8 mouse cellular contexts compared by ENCODE assay signal in genomic region chr4:128804426-128805149, GRCm38 (mm10). TPM values are rescaled to one million over a fixed set of nuclear protein-coding genes. Genes with fewer than 3 reads are reported as not detected.
DNase-seq lines count a peak whose midpoint lies in the region; ATAC-seq lines count a peak whose summit lies in the region.

No protein-coding gene starts in this region.

- H3K27ac ChIP-seq in heart, embryonic 11.5 days (ENCODE audit: low read depth, low read length): peak overlapping the region; percentile 96
- H3K27ac ChIP-seq in heart, embryonic 13.5 days (replicated peaks): peak overlapping the region; percentile 96
- peak overlapping the region; percentile 65 for H3K27ac ChIP-seq in liver, embryonic 12.5 days
- H3K27ac ChIP-seq in neural tube, embryonic 13.5 days (replicated peaks): peak overlapping the region; percentile 98

- H3K9ac ChIP-seq in heart, embryonic 11.5 days (ENCODE audit: low read depth, low read length): peak overlapping the region; percentile 95
- peak overlapping the region; percentile 100 for H3K9ac ChIP-seq in heart, embryonic 13.5 days
- peak overlapping the region; percentile 94 for H3K9ac ChIP-seq in liver, embryonic 12.5 days
- H3K9ac ChIP-seq in neural tube, embryonic 13.5 days: peak overlapping the region; percentile 99

- H3K36me3 ChIP-seq in heart, embryonic 11.5 days (ENCODE audit: control insufficient read depth, insufficient read depth, low read length): no peaks in the 10 kb centered on the region
- H3K36me3 ChIP-seq in heart, embryonic 13.5 days: no peaks in the 10 kb centered on the region
- no peaks in the 10 kb centered on the region for H3K36me3 ChIP-seq in liver, embryonic 12.5 days
- no peaks in the 10 kb centered on the region for H3K36me3 ChIP-seq in neural tube, embryonic 13.5 days

- H3K4me2 ChIP-seq in heart, embryonic 11.5 days: peak overlapping the region; percentile 92
- H3K4me2 ChIP-seq in heart, embryonic 13.5 days: peak overlapping the region; percentile 93
- peak overlapping the region; percentile 97 for H3K4me2 ChIP-seq in liver, embryonic 12.5 days
- peak overlapping the region; percentile 99 for H3K4me2 ChIP-seq in neural tube, embryonic 13.5 days

- WGBS in heart, embryonic 11.5 days (ENCODE audit: insufficient replicate concordance): under 1% methylated on average over 6 of the region's 6 CpGs
- WGBS in heart, embryonic 13.5 days: 6% methylated on average over 6 of the region's 6 CpGs
- WGBS in liver, embryonic 12.5 days (ENCODE audit: insufficient replicate concordance): 13% methylated on average over 6 of the region's 6 CpGs
- 3% methylated on average over 6 of the region's 6 CpGs for WGBS in neural tube, embryonic 13.5 days

- no peak for ATAC-seq in heart, embryonic 11.5 days (replicated peaks; ENCODE audit: insufficient number of reproducible peaks, low FRiP score, low TSS enrichment)
- no peak for ATAC-seq in heart, embryonic 13.5 days (ENCODE audit: extremely low read depth, insufficient number of reproducible peaks, low FRiP score, low TSS enrichment)
- ATAC-seq in liver, embryonic 12.5 days: no peak
- ATAC-seq in neural tube, embryonic 13.5 days (ENCODE audit: low read depth): no peak; the same call in 1 of the 2 replicates
- no peak for ATAC-seq in monocyte, adult 5-6 weeks (replicated peaks; ENCODE audit: insufficient number of reproducible peaks, low FRiP score, low TSS enrichment, poor library complexity, severe bottlenecking)

- no peak for DNase-seq in heart, adult 11 months
- peak; percentile 61 for DNase-seq in NIH3T3 (ENCODE audit: low read depth)
- no peak for DNase-seq in layer of hippocampus, postnatal 14 days (ENCODE audit: low spot score in 2 of 2)

- H3K4me1 ChIP-seq in heart, embryonic 11.5 days (ENCODE audit: control insufficient read depth, insufficient read depth, low read length): peaks cover 36% of the 10 kb centered on the region
- H3K4me1 ChIP-seq in heart, embryonic 13.5 days: peaks cover 52% of the 10 kb centered on the region
- peaks cover 62% of the 10 kb centered on the region for H3K4me1 ChIP-seq in liver, embryonic 12.5 days
- peaks cover 61% of the 10 kb centered on the region for H3K4me1 ChIP-seq in neural tube, embryonic 13.5 days (replicated peaks)

- H3K9me3 ChIP-seq in heart, embryonic 11.5 days (replicated peaks; ENCODE audit: control insufficient read depth, low read length): no peaks in the 10 kb centered on the region
- H3K9me3 ChIP-seq in heart, embryonic 13.5 days: no peaks in the 10 kb centered on the region
- H3K9me3 ChIP-seq in liver, embryonic 12.5 days (replicated peaks): no peaks in the 10 kb centered on the region
- H3K9me3 ChIP-seq in neural tube, embryonic 13.5 days: no peaks in the 10 kb centered on the region

- no peaks in the 10 kb centered on the region for H3K27me3 ChIP-seq in heart, embryonic 11.5 days (ENCODE audit: control insufficient read depth, insufficient read depth, low read length)
- no peaks in the 10 kb centered on the region for H3K27me3 ChIP-seq in heart, embryonic 13.5 days (replicated peaks)
- no peaks in the 10 kb centered on the region for H3K27me3 ChIP-seq in liver, embryonic 12.5 days (replicated peaks)
- no peaks in the 10 kb centered on the region for H3K27me3 ChIP-seq in neural tube, embryonic 13.5 days

- peak overlapping the region; percentile 81 for H3K4me3 ChIP-seq in heart, embryonic 11.5 days (ENCODE audit: low read depth, low read length)
- peak overlapping the region; percentile 87 for H3K4me3 ChIP-seq in heart, embryonic 13.5 days
- H3K4me3 ChIP-seq in liver, embryonic 12.5 days: peak overlapping the region; percentile 90
- H3K4me3 ChIP-seq in neural tube, embryonic 13.5 days: peak overlapping the region; percentile 90

RNA-seq across cellular contexts. Expression of gene Zfp362, which starts 1.3 kb away (rescaled TPM):
- polyA plus RNA-seq in heart, embryonic 11.5 days (2014; fragmentation: Nextera tagmentation; extraction: Ambion mirVana): 21.0 and 21.3 TPM in 2 replicates
- 19.2 and 20.9 TPM in 2 replicates for polyA plus RNA-seq in heart, embryonic 13.5 days (2015; fragmentation: Nextera tagmentation; extraction: Ambion mirVana)
- polyA plus RNA-seq in liver, embryonic 12.5 days (2016; fragmentation: Nextera tagmentation; extraction: Ambion mirVana): 12.1 and 12.6 TPM in 2 replicates
- polyA plus RNA-seq in neural tube, embryonic 13.5 days (2015; fragmentation: Nextera tagmentation; extraction: Ambion mirVana): 37.5 and 43.1 TPM in 2 replicates
- 3.6 to 8.3 TPM (median 5.7 TPM) in 3 replicates for total RNA-seq in monocyte, adult 5-6 weeks (2017)
- 10 to 100 TPM; 34.7 to 35.5 TPM for total RNA-seq in layer of hippocampus, postnatal 14 days (2021)

RNA-seq across cellular contexts. Expression of gene A3galt2, which starts 49.4 kb away (rescaled TPM):
- 0.11 and 0.20 TPM in 2 replicates for polyA plus RNA-seq in heart, embryonic 11.5 days (2014; fragmentation: Nextera tagmentation; extraction: Ambion mirVana)
- 0.09 TPM in 2 replicates for polyA plus RNA-seq in heart, embryonic 13.5 days (2015; fragmentation: Nextera tagmentation; extraction: Ambion mirVana)
- polyA plus RNA-seq in liver, embryonic 12.5 days (2016; fragmentation: Nextera tagmentation; extraction: Ambion mirVana): 0.04 and 0.06 TPM in 2 replicates
- 0.46 and 0.70 TPM in 2 replicates for polyA plus RNA-seq in neural tube, embryonic 13.5 days (2015; fragmentation: Nextera tagmentation; extraction: Ambion mirVana)
- 0.19 to 0.57 TPM in 2 of 3 replicates, not detected in the other for total RNA-seq in monocyte, adult 5-6 weeks (2017)
- total RNA-seq in layer of hippocampus, postnatal 14 days (2021): under 1 TPM; 0.35 to 0.62 TPM
